Mouse (Mus musculus) MN1 (cell line): Measurements from ENCODE around the gene Dnajc6.

ENCODE experiments used
- DNase-seq: peaks from one replicate; pipeline ENCODE4 v3.0.0-alpha.2; 2016; ENCODE audit warnings: low spot score

Dnajc6 gene

DNA sequence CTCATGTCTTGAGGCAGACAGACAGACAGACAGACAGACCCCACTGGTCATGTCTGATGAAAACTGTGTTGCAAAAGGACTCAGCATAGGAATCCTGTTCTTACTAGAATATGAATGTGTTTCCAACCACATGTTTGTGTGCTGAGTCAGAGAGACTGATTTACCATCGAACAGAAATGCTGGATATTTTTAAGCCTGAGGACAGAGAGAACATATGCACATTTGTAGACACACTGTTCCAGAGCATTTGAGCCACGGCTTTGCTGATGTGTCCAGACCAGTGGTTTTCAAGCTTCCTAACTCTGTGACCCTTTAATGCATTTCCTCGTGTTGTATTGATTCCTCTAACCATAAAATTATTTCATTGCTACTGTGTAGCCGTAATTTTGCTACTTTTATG, 146.8 kb downstream of the Dnajc6 start:
- no peak for DNase-seq

DNA sequence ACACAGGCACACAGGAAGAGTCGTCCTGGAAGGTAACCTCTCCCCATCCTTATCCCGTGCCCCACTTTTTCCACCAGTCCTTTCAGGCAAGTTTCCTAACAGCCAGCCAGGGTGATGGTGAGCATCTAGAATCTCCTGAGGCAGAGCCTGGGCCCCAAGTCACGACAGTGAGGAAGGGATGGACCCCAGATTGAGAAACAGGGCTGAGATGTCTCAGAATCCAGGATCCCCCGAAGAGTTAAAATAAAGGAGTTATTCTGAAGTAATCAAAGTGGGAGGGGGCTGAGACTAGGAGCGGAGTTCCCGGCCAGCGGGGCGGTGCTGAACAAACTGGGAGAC, 150.4 kb downstream of the Dnajc6 start:
- no peak for DNase-seq

DNA sequence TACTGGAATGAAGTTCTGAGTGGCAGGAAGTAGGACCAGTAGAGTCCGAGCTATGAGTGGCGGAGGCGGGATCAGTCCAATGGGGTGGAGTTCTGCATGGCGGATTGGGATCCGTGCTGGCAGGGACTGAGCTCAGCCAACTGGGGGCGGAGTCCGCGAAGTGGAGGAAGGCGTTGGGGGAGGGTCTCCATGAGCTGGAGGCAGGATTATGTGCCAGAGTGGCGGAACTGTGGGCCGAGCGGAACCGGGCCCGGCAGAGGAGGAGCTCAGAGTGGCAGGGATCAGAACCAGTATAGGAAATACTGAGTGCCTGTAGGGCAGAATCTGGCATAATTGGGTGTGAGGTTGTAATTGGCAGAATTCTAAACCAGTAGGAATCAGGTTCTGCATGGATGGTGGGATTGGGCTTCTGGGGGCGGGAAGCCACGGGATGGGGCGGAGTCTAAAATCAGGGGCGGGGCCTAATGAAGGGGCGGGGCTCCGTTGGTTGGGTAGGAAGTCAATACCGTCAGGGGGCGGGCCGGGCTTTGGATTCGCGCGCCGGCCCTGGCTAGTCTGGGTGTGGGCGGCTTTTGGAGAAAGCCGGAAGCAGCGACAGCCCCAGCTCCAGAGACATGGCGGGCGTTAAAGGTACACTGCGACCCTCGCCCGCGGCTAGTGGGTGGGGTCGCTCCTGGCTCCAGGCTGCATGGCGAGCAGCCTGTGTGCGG, 150.9 kb downstream of the Dnajc6 start, which contains the start of gene Leprot:
TSS of gene Leprot (plus strand) at position 523 of the 710 bp plus-strand sequence.
- DNase-seq: peak; percentile 94

DNA sequence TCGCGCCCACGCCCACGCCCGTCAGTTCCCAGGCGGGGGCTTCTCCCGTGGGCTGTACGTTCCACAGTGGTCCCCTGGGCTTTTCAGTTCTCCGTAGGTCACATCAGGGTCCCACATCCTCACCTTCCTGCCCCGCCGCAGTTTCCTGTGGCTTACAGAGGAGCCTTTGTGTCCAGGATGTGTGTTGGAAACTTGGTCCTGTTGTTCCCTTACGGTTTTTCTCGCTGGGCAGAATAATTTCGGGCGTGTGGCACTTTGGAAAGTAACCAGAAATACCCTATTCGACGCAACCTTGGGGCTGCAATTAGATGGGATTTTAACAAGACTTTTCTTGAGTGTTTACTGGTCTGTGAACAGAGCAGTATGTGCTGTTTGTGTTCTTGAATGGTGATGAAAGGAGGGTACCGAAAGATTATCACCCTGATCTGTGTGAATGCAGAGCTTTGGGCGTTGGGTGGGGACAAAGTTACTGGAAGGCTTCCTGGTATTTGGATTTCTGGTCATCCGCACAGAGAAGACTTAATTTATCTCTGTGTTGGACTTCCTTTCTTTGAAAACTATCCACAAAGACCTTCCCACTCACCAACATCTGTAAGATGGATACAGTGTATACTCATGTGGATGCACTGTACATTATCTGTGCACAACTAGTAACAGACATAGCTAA, 151.7 kb downstream of the Dnajc6 start:
- DNase-seq: no peak

DNA sequence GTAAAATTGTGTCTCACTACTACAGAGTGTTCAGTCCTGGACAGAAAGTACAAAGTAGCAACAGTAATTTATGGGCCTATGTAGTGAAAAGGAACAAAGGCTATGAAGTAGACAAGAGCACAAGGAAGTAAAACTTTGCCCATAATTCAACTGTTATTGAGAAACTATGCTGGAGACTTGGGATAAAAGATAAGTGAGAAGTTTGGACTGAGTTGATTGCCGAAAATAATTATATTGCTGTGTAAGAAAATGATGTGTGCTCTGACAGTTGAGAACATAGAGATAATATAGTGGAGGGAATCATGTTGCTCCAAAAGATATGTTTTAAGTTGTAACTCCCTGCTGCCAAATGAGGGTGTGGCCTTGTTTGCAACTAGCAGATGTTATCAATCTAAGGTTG, 152.3 kb downstream of the Dnajc6 start:
- DNase-seq: no peak

DNA sequence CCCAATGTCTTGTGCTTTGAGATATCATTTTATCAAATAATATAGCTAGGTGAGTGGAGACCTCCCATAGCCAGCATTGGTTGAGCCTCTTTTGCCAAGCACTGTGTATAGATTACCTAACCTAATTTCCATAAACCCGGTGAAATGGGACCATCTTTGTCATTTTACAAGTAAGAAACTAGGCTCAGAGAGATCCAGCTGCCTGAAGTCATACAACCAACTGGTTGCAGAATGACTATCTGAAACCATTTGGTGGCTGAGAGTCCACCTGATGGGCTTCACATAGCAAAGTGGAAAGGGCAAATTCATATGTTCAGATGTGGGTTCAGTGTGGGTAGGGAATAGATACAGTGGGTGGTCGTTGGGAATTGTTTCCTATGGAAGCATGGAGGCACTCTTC, 154.5 kb downstream of the Dnajc6 start:
- DNase-seq: no peak

DNA sequence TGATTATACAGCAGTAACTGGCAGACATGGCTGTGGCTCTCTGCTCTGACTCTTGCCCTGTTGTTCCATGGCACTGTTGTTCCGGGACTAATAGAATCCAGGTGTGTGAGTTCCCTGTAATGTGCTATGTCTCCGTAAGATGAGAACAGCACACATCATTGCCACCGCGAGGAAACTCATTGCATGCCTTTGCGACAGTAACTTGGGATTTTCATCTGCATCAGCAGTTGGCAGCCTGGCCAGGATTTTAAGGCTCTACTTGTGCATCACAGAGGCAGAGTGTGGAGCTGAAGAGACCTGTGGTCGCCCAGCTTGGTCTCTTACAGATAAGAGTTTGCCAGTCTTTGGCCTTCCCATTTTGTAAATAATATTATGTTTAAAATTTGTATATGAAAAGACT, 157.8 kb downstream of the Dnajc6 start:
- no peak for DNase-seq

DNA sequence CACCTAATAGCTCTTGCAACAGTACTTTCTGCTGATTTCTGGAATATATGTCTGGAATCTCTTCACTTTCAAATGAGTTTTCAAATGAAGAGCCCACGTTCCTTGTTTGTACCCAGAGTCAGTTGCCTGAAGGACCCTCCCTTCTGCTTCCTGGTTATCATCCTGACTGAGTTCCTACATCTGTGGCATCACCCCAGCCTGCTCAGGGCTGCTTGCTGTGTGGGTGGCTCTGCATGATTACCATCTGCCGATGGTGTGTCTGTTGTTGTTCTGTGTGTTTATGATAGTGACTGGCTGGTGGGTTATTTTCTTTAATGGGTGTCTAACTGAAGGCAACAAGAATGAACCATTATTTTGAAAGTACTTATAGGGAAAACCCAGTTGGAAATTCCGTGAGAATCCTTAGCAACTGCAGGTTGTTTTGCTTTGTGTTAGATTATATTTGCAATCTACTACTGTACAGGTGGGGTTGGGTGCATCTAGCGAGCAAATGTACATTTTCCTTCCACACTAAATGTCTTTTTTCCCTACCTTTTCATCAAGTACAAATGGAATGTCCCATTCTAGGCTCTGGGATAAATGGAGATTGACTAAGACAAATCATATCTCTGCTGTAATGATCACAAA, 158.5 kb downstream of the Dnajc6 start:
- DNase-seq: no peak

DNA sequence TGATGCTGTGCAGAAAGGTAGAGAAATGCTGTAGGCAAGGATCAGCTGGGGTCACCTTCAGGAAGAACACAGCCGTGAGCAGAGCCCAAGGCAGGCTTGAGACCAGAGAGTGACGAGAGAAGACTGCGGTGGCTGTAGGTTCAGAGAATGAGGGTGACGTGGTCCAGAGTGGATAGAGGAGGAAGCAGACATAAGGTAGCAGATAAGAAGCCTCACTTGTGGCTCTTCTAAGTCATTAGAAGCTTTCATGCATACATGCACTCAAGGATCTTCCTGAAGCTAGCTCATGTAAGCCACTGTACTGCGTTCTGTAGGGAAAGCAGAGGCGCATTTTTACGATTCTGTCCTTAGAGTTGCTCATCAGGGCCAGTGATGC, 159.0 kb downstream of the Dnajc6 start:
- DNase-seq: no peak

DNA sequence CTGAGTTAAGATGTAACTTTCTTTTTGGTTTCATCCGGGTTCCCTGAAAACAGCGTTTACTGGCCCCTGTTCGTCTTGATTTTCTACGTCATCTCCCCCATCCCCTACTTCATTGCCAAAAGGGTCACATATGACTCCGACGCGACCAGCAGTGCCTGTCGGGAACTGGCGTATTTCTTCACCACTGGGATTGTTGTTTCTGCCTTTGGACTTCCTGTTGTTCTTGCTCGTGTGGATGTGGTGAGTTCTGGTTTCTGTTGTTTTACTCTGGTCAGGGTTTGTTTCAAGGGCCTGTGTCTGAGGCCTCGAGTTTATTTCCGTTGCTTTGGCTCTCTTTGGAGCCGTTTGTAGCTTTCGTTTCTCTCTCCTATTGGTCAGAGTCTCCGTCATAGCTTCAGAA, 159.6 kb downstream of the Dnajc6 start:
- DNase-seq: no peak

DNA sequence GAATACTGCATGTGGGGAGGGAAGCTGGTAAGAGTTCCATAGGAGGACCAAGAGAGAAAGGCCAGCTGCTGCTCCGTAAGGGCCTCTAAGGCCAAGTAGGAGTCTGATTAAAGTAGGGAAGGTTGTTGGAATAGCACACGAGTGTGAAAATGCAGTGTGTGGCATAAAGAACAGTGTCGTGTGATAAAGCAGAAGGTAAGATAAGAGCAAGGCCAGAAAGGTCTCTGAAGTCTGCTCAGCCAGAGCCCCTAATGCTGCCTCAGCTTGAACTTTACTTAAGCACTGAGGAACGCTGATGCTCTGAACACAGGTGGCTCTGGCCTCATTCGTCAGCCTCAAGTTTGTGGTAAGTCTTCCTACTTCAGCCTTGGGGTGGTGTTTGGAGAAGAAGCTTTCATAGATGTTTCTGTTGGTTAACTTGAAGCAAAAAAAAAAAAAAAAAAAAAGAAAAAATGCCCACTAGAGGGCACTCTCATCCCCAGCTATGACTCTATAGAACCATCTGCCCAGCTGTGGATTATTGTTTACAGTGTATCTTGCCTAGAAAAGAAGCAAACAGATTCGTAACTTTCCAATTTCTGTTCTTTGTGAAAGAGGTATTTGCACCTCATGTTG, 160.6 kb downstream of the Dnajc6 start:
- DNase-seq: peak; percentile 51

DNA sequence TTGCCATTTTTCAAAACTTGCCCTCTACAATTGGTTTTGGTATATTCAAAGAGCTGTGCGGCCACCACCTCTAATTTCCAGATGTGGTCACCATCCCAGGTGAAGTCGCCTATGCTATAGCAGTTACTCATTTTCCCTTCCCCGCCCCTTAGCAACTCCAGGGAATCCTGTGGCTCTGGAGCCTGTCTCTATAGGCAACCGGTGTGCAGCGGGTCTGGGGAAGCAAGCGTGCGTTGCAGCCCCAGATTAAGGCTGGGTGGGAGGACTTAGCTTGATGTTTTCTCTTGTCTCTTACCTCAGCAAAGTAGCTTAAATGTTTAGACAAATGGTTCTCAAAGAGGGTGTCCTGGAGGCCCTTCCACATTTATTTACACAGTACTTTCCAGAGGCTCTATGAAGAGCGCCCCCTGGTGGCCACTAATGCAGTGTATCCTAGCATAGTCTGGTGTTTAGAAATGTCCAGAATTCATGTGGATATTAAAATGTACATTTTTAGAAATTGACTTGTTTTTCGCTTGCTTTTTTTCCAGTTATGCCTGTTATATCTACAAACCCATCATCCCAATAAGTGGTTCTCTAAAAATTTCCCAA, 167.8 kb downstream of the Dnajc6 start:
- DNase-seq: no peak

DNA sequence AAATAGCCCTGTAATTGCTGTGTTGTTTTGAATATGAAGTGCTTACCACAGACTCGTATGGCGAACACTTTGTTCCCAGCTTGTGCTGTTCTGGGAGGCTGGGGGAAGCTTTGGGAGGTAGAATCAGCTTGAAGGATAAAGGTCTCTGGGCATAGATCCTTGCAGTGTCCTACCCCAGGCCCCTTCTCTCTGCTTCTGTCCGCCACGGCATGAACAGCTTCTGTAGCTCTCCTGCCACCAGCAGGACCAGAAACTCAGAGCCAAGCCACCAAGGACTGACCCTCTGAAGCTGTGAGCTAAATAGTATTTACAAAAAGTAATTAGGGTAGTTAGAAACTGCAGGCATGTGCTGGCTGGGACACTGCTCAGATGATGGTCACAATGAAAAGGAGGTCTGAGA, 168.3 kb downstream of the Dnajc6 start:
- DNase-seq: no peak

DNA sequence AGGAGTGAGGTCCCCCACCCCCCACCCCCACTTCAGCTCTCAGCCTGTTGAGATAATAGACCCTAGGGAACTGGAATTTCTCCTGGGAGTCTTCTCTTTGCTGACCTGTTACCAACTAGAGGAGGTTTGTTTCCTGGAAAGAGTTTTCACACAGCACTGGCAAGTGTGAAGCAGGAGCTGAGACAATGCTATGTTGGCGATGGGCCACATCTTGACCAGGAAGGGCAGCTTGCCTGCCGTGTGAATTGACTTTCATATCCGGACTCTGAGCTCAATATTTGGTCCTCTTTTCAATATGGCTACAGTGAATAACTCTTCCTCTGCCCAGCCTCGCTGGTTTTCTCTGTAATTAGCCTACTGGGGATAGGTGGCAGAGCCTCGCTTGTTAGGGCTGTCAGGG, 172.7 kb downstream of the Dnajc6 start:
- DNase-seq: peak; percentile 20

DNA sequence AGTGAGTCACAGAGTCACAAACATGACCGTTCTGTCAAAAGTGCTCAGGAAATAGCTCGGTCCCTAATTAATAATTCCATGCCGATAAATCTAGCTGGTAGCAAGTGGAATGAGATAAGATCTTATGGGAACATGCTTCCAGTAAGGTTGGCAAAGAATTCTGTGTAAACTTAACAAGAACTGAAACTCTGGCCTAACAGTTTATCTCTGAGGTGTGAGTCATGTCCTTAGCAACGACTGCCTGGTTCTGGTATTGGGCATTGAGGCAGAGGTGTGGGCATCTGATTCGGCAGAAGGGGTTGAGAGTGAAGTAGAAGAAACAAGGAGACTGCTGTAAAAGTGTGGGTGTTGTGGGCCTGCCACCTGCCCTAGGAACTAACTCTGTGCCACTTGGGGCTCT, 173.4 kb downstream of the Dnajc6 start:
- peak; percentile 16 for DNase-seq

DNA sequence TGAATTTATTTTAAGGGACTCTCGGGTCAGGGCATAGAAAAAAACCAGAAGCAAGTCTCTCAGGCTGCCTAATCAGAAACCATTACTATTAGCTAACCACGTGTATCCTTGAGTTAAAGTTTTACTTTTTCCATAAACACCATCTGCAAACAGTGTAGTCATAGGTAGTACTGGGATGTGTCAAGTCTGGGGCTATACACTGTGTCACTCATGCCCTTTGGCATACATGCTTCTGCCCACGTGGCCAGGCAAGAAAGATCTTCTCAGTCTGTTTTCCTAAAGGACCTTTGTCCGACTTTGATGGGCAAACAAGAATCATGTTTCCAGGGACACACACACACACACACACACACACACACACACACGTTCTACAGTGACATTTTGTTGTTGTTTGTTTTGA, 178.3 kb downstream of the Dnajc6 start:
- DNase-seq: no peak

DNA sequence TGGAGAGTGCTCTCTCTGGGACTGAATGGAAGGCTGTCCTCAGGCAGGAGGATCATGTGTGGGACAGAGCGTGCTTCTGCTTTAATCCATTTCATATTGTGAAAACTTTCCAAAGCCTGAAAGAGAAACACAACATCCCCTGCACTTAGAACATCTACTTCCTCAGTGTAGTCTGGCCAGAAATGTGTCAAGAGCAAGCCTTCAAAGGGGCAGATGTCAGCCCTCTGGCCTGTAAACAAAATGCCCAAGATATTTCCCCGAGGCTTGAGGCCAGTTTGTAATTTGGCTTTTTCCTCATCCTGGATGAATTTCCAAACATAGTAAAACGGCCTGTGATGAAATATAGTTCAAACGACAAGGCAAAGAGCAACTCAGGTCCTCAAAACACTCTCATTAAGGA, 179.3 kb downstream of the Dnajc6 start:
- DNase-seq: no peak

DNA sequence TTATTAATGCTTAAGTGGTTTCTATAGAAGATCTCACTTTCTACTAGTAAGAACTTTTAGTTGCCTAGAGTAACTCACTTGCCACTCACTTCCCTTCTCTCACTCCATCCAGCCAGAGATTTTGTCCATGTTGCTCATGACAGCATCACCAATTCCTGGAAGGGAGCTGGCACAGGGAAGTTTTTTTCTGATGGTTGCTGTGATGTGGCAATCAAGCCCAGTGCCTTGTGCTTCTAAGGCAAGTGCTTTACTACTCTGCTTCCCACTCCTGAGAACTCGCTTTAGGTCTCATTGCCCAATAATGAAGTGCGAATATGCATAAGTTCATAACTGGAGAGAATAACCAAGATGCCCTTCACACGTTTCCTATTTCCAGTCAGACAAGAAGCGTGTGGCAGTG, 186.2 kb downstream of the Dnajc6 start:
- no peak for DNase-seq

DNA sequence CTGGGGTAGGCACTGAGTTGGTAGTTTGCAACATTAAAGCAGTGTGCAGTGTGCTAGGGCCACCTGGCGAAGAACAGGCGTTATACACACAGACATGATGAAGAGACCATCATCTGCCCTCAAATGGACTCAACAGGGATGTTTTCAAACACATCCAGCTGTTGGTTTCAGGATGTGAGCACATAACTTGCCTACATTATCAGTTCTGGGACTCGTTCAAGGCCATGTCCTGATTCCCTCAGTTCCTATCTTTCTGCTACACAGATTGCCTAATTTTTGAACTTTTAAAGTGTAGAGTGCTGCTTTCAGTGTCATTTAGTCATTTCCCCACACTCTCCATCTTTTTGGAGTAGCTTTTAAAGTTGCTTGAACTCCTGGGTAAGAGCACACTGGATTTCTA, 186.6 kb downstream of the Dnajc6 start:
- DNase-seq: no peak

DNA sequence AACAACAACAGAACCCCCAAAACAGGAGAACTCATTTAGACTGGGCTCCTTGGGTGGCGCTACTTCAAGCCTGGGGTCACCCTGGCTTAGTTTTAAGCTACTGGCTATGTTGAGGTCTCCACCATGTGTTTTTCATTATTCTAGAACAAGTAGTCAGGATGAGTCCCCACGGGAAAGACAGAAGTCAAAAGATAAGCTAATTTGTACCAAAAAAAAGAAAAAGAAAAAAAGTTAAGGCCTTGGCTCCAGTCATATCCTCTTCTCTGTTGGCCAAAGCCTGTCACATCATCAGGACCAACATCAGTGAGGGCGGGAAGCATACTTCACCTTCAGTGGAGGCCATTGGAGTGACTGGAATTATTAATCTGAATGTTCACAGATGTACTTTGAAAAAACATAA, 188.4 kb downstream of the Dnajc6 start:
- no peak for DNase-seq

DNA sequence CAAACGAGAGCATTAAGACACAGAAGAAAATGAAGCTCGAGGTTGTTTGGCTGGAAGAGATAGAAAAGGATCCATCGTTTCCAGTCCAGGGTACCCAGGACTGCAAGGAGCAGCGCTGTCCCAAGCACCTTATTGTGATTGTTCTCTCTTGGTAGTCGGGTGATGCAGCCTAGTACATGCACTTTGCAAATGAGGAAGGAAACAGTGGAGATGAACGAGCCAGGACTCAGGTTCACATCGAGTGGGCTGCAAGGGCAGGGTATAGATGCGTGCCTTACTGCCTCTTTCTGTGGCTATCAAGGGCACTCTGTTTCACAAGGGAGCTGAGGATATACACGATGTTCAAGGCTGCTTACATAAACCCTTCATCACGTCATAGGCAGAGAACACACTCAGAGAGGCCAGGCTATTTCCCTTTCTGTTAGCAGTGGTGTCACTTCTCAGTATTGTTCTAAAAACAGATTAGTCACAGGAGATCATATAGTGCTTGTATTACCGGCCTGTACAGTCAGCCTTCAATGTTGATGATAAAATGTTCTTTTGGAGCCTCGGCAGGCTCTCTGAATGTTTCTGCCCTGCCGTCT, 189.9 kb downstream of the Dnajc6 start:
- DNase-seq: no peak

DNA sequence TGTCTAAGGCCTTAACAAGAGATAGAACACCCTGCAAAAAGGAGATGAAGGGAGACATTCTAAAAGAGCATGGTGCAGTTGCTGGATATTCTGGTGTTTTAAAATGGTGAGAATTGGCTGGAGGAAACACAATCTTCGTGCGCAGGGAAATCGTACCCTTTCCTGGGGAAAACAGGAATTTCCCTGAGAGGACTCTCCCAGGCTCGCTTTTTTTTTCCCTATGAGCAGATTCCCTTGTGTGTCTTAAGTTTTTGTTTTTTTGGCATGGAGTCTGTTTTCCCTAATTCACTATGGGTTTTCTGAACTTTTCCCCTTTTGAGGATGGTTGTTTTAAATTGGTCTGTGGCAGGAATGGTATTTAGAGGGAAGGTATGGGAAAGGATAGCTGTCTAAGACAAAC, 192.8 kb downstream of the Dnajc6 start:
- no peak for DNase-seq
